Mouse (Mus musculus) forebrain, embryonic 14.5 days (tissue): ENCODE results near the gene Olfr221. TPM values are rescaled to one million over a fixed set of nuclear protein-coding genes. Genes with fewer than 3 reads are reported as not detected.
A peak's percentile ranks its signal among the peaks of the same experiment; 100 is the strongest.

Experiments
- ATAC-seq: fragments of 200-750 bp; cut with Nextera tagmentation; 2 replicates; pipeline ENCODE4 v1.8.0; 2017; ENCODE audit warnings: mild to moderate bottlenecking, moderate library complexity
- DNase-seq: peaks from one replicate; pipeline ENCODE4 v3.0.0-alpha.2; 2015; ENCODE audit warnings: low spot score
- H3K27ac ChIP-seq: fragments of 300-500 bp; sonication (generic); 2 replicates; pipeline ENCODE4 v1.5.1; 2014; ENCODE audit warnings: low read depth, mild to moderate bottlenecking, control low read depth, low read length, moderate library complexity
- H3K27me3 ChIP-seq: fragments of 300-500 bp; sonication (generic); replicated peaks from 2 replicates; pipeline ENCODE4 v1.6.1; 2014; ENCODE audit warnings: low read length, control low read depth, mixed read lengths; ENCODE audit not compliant: control insufficient read depth, insufficient read depth
- H3K36me3 ChIP-seq: fragments of 300-500 bp; sonication (generic); 2 replicates; pipeline ENCODE4 v1.6.1; 2014; ENCODE audit warnings: low read length, control low read depth; ENCODE audit not compliant: control insufficient read depth, insufficient read depth
- H3K4me1 ChIP-seq: fragments of 300-500 bp; sonication (generic); 2 replicates; pipeline ENCODE4 v1.6.1; 2014; ENCODE audit warnings: antibody characterized with exemption, low read length, control low read depth; ENCODE audit not compliant: control insufficient read depth, insufficient read depth
- H3K4me2 ChIP-seq: fragments of 300-500 bp; sonication (generic); 2 replicates; pipeline ENCODE4 v1.6.1; 2014; ENCODE audit warnings: mild to moderate bottlenecking, control low read depth, low read length
- H3K4me3 ChIP-seq: fragments of 300-500 bp; sonication (generic); 2 replicates; pipeline ENCODE4 v1.5.1; 2014; ENCODE audit warnings: low read depth, low read length, control low read depth
- H3K9ac ChIP-seq: fragments of 300-500 bp; sonication (generic); 2 replicates; pipeline ENCODE4 v1.6.1; 2014; ENCODE audit warnings: mild to moderate bottlenecking, low read length, control low read depth, moderate library complexity
- H3K9me3 ChIP-seq: fragments of 300-500 bp; sonication (generic); replicated peaks from 2 replicates; pipeline ENCODE4 v1.6.1; 2016; ENCODE audit warnings: low read length, control low read depth, mixed read lengths; ENCODE audit not compliant: control insufficient read depth
- WGBS: fragments of 180-500 bp; shearing (Covaris S2); extraction: QIAGEN DNeasy Blood & Tissue Kit; methylation state at CpG from one replicate; pipeline ENCODE4 v1.1.7; 2014; 5-methylcytosine and 5-hydroxymethylcytosine counted together
- polyA plus RNA-seq: library from polyadenylated mRNA; unstranded; fragments of >200 nt; fragmentation: Nextera tagmentation; extraction: Ambion mirVana; gene quantifications from 2 replicates; pipeline ENCODE4 v1.2.1, GENCODE M21; 2014

The Olfr221 gene
- polyA plus RNA-seq, 1 experiment from 2014 or later: not detected

GRCm38 (mm10) chr14:52021568-52022212 lies 20.6 kb downstream of the Olfr221 start:
- no peaks in the 10 kb centered on the region for H3K36me3 ChIP-seq
- no peak overlapping the region for H3K4me2 ChIP-seq
- H3K9me3 ChIP-seq: no peaks in the 10 kb centered on the region
- H3K9ac ChIP-seq: no peak overlapping the region
- no peaks in the 10 kb centered on the region for H3K27me3 ChIP-seq
- ATAC-seq (no peak), DNase-seq (no peak)
- no peak overlapping the region for H3K4me3 ChIP-seq
- H3K4me1 ChIP-seq: peaks cover 23% of the 10 kb centered on the region
- 88% methylated on average over 8 of the region's 8 CpGs for WGBS
- no peak overlapping the region for H3K27ac ChIP-seq

- Histone ChIP-seq H3K9ac (peak overlapping the region; percentile 88), H3K4me1 (peaks cover 25% of the 10 kb centered on the region), H3K4me2 (peak overlapping the region; percentile 73), H3K27me3 (no peaks in the 10 kb centered on the region), H3K9me3 (no peaks in the 10 kb centered on the region), H3K4me3 (peak overlapping the region; percentile 62; the same call in 1 of the 2 replicates), H3K27ac (peak overlapping the region; percentile 98; the same call in 1 of the 2 replicates), H3K36me3 (no peaks in the 10 kb centered on the region)
- no peak for DNase-seq
- 62% methylated on average over 4 of the region's 4 CpGs for WGBS
- ATAC-seq: no peak
These were observed 21.1 kb downstream of the Olfr221 start for GRCm38 (mm10) chr14:52021138-52021529.

GRCm38 (mm10) chr14:52020486-52021137 lies 21.6 kb downstream of the Olfr221 start, which contains the start of gene Zfp219:
Gene Zfp219 (minus strand): TSS chr14:52020733.
- peak; percentile 38 for ATAC-seq
- H3K4me3 ChIP-seq: peak within 1 kb of the TSS; percentile 62
- 2% methylated on average over 15 of the region's 15 CpGs for whole genome bisulfite sequencing

GRCm38 (mm10) chr14:52019590-52020340 lies 22.5 kb downstream of the Olfr221 start:
- Histone ChIP-seq H3K36me3 (no peaks in the 10 kb centered on the region), H3K9ac (peak overlapping the region; percentile 88), H3K4me2 (peak overlapping the region; percentile 73), H3K4me3 (peak overlapping the region; percentile 62), H3K27me3 (no peaks in the 10 kb centered on the region), H3K27ac (peak overlapping the region; percentile 98), H3K9me3 (no peaks in the 10 kb centered on the region), H3K4me1 (peaks cover 30% of the 10 kb centered on the region)
- DNase-seq (peak; percentile 99), ATAC-seq (peak; percentile 93)
- under 1% methylated on average over 73 of the region's 74 CpGs for WGBS

More at GRCm38 (mm10) chr14:52020486-52021137, 21.6 kb downstream of the Olfr221 start, which contains the start of gene Zfp219:
- no peaks in the 10 kb centered on the region for H3K36me3 ChIP-seq
- no peaks in the 10 kb centered on the region for H3K9me3 ChIP-seq
- H3K4me2 ChIP-seq: peak within 1 kb of the TSS; percentile 73
- peak within 1 kb of the TSS; percentile 88 for H3K9ac ChIP-seq
- no peaks in the 10 kb centered on the region for H3K27me3 ChIP-seq
- H3K4me1 ChIP-seq: peaks cover 30% of the 10 kb centered on the region
- peak within 1 kb of the TSS; percentile 98 for H3K27ac ChIP-seq
- DNase-seq: peak; percentile 84

- Histone ChIP-seq H3K4me3 (peak overlapping the region; percentile 62), H3K4me1 (peaks cover 30% of the 10 kb centered on the region), H3K4me2 (peak overlapping the region; percentile 73), H3K27ac (peak overlapping the region; percentile 98), H3K9ac (peak overlapping the region; percentile 88), H3K27me3 (no peaks in the 10 kb centered on the region), H3K36me3 (no peaks in the 10 kb centered on the region), H3K9me3 (no peaks in the 10 kb centered on the region)
- DNase-seq (no peak), ATAC-seq (no peak)
- WGBS: 31% methylated on average over 12 of the region's 12 CpGs
These were observed 23.1 kb downstream of the Olfr221 start for GRCm38 (mm10) chr14:52019051-52019589.

- DNase-seq (no peak), ATAC-seq (no peak)
- no peaks in the 10 kb centered on the region for H3K27me3 ChIP-seq
- H3K36me3 ChIP-seq: no peaks in the 10 kb centered on the region
- H3K4me1 ChIP-seq: peaks cover 30% of the 10 kb centered on the region
- peak overlapping the region; percentile 62 for H3K4me3 ChIP-seq
- peak overlapping the region; percentile 98; the same call in 1 of the 2 replicates for H3K27ac ChIP-seq
- WGBS: 84% methylated on average over 15 of the region's 15 CpGs
- no peaks in the 10 kb centered on the region for H3K9me3 ChIP-seq
- H3K4me2 ChIP-seq: peak overlapping the region; percentile 73
- peak overlapping the region; percentile 88 for H3K9ac ChIP-seq
These were observed 23.8 kb downstream of the Olfr221 start for GRCm38 (mm10) chr14:52018248-52019050.

GRCm38 (mm10) chr14:52017662-52018061 lies 24.6 kb downstream of the Olfr221 start:
- Histone ChIP-seq H3K27ac (no peak overlapping the region), H3K4me1 (peaks cover 31% of the 10 kb centered on the region), H3K9me3 (no peaks in the 10 kb centered on the region), H3K36me3 (no peaks in the 10 kb centered on the region), H3K9ac (no peak overlapping the region), H3K4me2 (no peak overlapping the region), H3K27me3 (no peaks in the 10 kb centered on the region), H3K4me3 (no peak overlapping the region)
- no peak for ATAC-seq
- no peak for DNase-seq
- WGBS: 82% methylated on average over 4 of the region's 4 CpGs
